Mouse (Mus musculus) ES-Bruce4 (cell line): Measurements from ENCODE around the gene Coro1c. TPM values are rescaled to one million over a fixed set of nuclear protein-coding genes. Genes with fewer than 3 reads are reported as not detected.

Experiments
- H3K27ac ChIP-seq: 2 replicates; pipeline ENCODE4 v1.5.1; 2012; ENCODE audit warnings: low read length, inconsistent platforms; ENCODE audit not compliant: insufficient read depth
- H3K27me3 ChIP-seq: 2 replicates; pipeline ENCODE4 v1.6.1; 2012; ENCODE audit warnings: mild to moderate bottlenecking, low read length, inconsistent platforms; ENCODE audit not compliant: control insufficient read depth, poor library complexity, insufficient read depth, severe bottlenecking
- H3K36me3 ChIP-seq: 2 replicates; pipeline ENCODE4 v1.6.1; 2012; ENCODE audit warnings: inconsistent platforms, mild to moderate bottlenecking, low read length, moderate library complexity; ENCODE audit not compliant: control insufficient read depth, poor library complexity, insufficient read depth, severe bottlenecking
- H3K4me1 ChIP-seq: one replicate; pipeline ENCODE4 v1.8.1; 2011; ENCODE audit warnings: low read length; ENCODE audit not compliant: control insufficient read depth, insufficient read depth
- H3K4me3 ChIP-seq: 2 replicates; pipeline ENCODE4 v1.5.1; 2011; ENCODE audit warnings: low read depth, mild to moderate bottlenecking, low read length
- H3K9ac ChIP-seq: 2 replicates; pipeline ENCODE4 v1.6.1; 2012; ENCODE audit warnings: low read depth, mild to moderate bottlenecking, inconsistent platforms; ENCODE audit not compliant: poor library complexity, severe bottlenecking
- H3K9me3 ChIP-seq: replicated peaks from 2 replicates; pipeline ENCODE4 v1.6.1; 2012; ENCODE audit warnings: mild to moderate bottlenecking, low read length, inconsistent platforms; ENCODE audit not compliant: control insufficient read depth, poor library complexity, insufficient read depth, severe bottlenecking
- CTCF ChIP-seq: IDR thresholded peaks from one replicate; pipeline ENCODE4 v1.8.1; 2011; ENCODE audit warnings: low read depth, low read length
- EP300 ChIP-seq: IDR thresholded peaks from 2 replicates; pipeline ENCODE4 v1.6.1; 2011; ENCODE audit warnings: low read depth, low read length; ENCODE audit not compliant: insufficient read depth
- POLR2A ChIP-seq: IDR thresholded peaks from one replicate; pipeline ENCODE4 v1.8.1; 2011; ENCODE audit warnings: low read length; ENCODE audit not compliant: insufficient read depth
- polyA plus RNA-seq: library from polyadenylated mRNA; stranded (reverse); fragments of >200 nt; gene quantifications from 2 replicates; pipeline ENCODE4 v1.2.4, GENCODE M21; 2011; ENCODE audit warnings: low read depth; ENCODE audit not compliant: missing spikeins, insufficient read depth, insufficient read length

The Coro1c gene
- polyA plus RNA-seq, 1 experiment, result 174 TPM

- H3K9me3 ChIP-seq, result no peaks in the 10 kb centered on the region
- H3K9ac ChIP-seq, result no peak overlapping the region
- no peaks in the 10 kb centered on the region for H3K4me1 ChIP-seq
- H3K36me3 ChIP-seq, result no peaks in the 10 kb centered on the region
- H3K27me3 ChIP-seq, result no peaks in the 10 kb centered on the region
- TF ChIP-seq POLR2A (no peak), CTCF (no peak), EP300 (no peak)
- H3K27ac ChIP-seq, result no peak overlapping the region
- no peak overlapping the region for H3K4me3 ChIP-seq
Measured at GRCm38 (mm10) chr5:113825558-113825957, 83.0 kb downstream of the Coro1c start.

GRCm38 (mm10) chr5:113824228-113824627, 84.3 kb downstream of the Coro1c start:
- Histone ChIP-seq H3K36me3 (no peaks in the 10 kb centered on the region), H3K4me3 (no peak overlapping the region), H3K4me1 (no peaks in the 10 kb centered on the region), H3K9me3 (no peaks in the 10 kb centered on the region), H3K9ac (no peak overlapping the region), H3K27me3 (no peaks in the 10 kb centered on the region), H3K27ac (no peak overlapping the region)
- no peak for TF ChIP-seq POLR2A
- TF ChIP-seq EP300, result no peak
- no peak for TF ChIP-seq CTCF

GRCm38 (mm10) chr5:113818572-113818971, 90.0 kb downstream of the Coro1c start:
- Histone ChIP-seq H3K27ac (no peak overlapping the region), H3K4me3 (peak overlapping the region; percentile 8; the same call in 1 of the 2 replicates), H3K27me3 (no peaks in the 10 kb centered on the region), H3K4me1 (peaks cover 3% of the 10 kb centered on the region), H3K9me3 (no peaks in the 10 kb centered on the region), H3K9ac (no peak overlapping the region), H3K36me3 (no peaks in the 10 kb centered on the region)
- TF ChIP-seq POLR2A (no peak), CTCF (no peak), EP300 (no peak)

DNA sequence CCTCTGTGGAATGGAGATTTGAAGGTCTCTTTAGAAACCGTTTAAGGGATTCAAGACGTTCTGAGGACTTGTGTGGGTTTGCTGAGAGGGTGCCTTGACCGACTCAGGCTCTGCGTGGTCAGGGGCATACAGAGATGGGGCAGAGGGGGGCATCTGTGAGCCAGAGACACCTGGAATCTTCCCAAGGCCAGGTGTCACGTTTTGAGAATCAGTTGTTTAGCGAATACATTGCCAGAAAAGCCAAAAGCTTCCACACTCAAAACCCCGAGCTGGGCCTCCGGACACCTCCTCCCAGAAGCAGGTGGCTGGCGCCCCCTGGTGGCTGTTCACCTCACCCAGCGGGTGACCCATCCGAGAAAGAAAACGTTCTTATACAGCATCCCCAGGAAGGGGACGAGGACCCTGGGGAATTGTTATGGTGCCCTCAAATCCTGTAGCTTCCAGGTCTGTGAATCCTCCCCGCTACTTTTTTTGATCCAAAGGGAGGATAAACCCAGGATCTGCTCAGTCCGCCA, 92.9 kb downstream of the Coro1c start:
- Histone ChIP-seq H3K27me3 (no peaks in the 10 kb centered on the region), H3K9ac (no peak overlapping the region), H3K9me3 (no peaks in the 10 kb centered on the region), H3K27ac (no peak overlapping the region), H3K4me3 (no peak overlapping the region), H3K36me3 (no peaks in the 10 kb centered on the region), H3K4me1 (peaks cover 3% of the 10 kb centered on the region)
- TF ChIP-seq EP300, result no peak
- peak; percentile 84 for TF ChIP-seq CTCF

DNA sequence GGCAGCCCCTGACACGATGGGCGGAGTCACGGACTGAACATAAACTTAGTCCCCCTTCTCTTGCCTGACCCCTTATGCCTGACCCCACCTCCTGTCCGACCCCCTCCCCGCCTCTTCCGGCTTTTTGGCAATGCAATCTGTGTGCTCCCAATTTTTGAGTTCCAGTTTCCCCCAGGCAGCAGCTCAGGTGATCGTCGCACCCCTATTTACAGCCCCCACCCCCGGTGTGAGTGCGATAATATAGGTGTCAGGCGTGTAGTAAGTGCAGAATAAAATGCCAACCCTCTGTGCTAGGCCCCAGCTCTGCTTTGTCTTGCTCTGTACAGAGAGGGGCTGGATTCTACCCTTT, 93.5 kb downstream of the Coro1c start:
- Histone ChIP-seq H3K9me3 (no peaks in the 10 kb centered on the region), H3K4me3 (no peak overlapping the region), H3K9ac (no peak overlapping the region), H3K36me3 (no peaks in the 10 kb centered on the region), H3K4me1 (peaks cover 3% of the 10 kb centered on the region), H3K27ac (no peak overlapping the region), H3K27me3 (no peaks in the 10 kb centered on the region)
- TF ChIP-seq POLR2A, result no peak
- TF ChIP-seq EP300, result no peak
- TF ChIP-seq CTCF, result no peak

- Histone ChIP-seq H3K36me3 (no peaks in the 10 kb centered on the region), H3K27ac (no peak overlapping the region), H3K4me1 (peaks cover 3% of the 10 kb centered on the region), H3K9me3 (no peaks in the 10 kb centered on the region), H3K4me3 (peak overlapping the region; percentile 24), H3K9ac (peak overlapping the region; percentile 26; the same call in 1 of the 2 replicates), H3K27me3 (no peaks in the 10 kb centered on the region)
- TF ChIP-seq EP300 (no peak), CTCF (no peak), POLR2A (no peak)
Measured at GRCm38 (mm10) chr5:113814111-113815040, 94.2 kb downstream of the Coro1c start.
